Mouse (Mus musculus): ENCODE data around the gene Ndufa3. TPM values are rescaled to one million over a fixed set of nuclear protein-coding genes. Genes with fewer than 3 reads are reported as not detected.

Ndufa3 gene
- total and polyA plus RNA-seq, 3 experiments = 58.9 to 307 (median 261) TPM

- H3K27me3 ChIP-seq (replicated peaks) = no peaks in the 10 kb centered on the region
- H3K9me3 ChIP-seq (replicated peaks; ENCODE audit: low read length) = no peaks in the 10 kb centered on the region
- H3K27ac ChIP-seq (ENCODE audit: insufficient read depth, low read depth) = no peak overlapping the region
- dilution Hi-C loops (cut with MboI; ENCODE audit: extremely low pct_ligation_motif_present, extremely low pct_unique_long_range_greater_than_20kb, low sequenced_read_pairs) = no loop called here
- peaks cover 0 to 5% of the 10 kb centered on the region in 2 experiments; a peak in 2 of 4 replicates for H3K4me1 ChIP-seq (ENCODE audit: control insufficient read depth in 1 of 2, insufficient read depth in 2 of 2)
- H3K79me2 ChIP-seq (replicated peaks; ENCODE audit: control insufficient read depth, extremely low read depth, insufficient read depth, poor library complexity, severe bottlenecking) = no peaks in the 10 kb centered on the region
- in situ Hi-C loops (cut with MboI; ENCODE audit: low pct_ligation_motif_present, low pct_unique_long_range_greater_than_20kb, low sequenced_read_pairs) = no loop called here
- no peak overlapping the region for H3K4me2 ChIP-seq (ENCODE audit: insufficient read depth, low read depth, poor library complexity, severe bottlenecking)
- H3K36me3 ChIP-seq (replicated peaks in 1 of 2; ENCODE audit: control insufficient read depth in 1 of 2, insufficient read depth in 1 of 2, low read length in 1 of 2) = peaks cover 84 to 99% of the 10 kb centered on the region in 2 experiments
- H3K4me3 ChIP-seq (replicated peaks in 1 of 3; ENCODE audit: low read depth in 2 of 3, low read length in 2 of 3, poor library complexity in 1 of 3) = no peak overlapping the region
- no peak overlapping the region for H3K9ac ChIP-seq (ENCODE audit: insufficient read depth, low read depth)
- DNase-seq (ENCODE audit: extremely low read depth) = no peak
- TF ChIP-seq MAX (IDR thresholded peaks at IDR 0.05; ENCODE audit: low read length) (no peak), GABPA (IDR thresholded peaks at IDR 0.05; ENCODE audit: insufficient replicate concordance, low read depth, low read length) (no peak), E2F4 (IDR thresholded peaks at IDR 0.05; ENCODE audit: insufficient replicate concordance, low read depth, low read length) (no peak), USF2 (conservative IDR thresholded peaks at IDR 0.05; ENCODE audit: low read depth, low read length) (no peak), NRF1 (IDR thresholded peaks at IDR 0.05; ENCODE audit: low read depth, low read length) (no peak), SMC3 (IDR thresholded peaks at IDR 0.05; ENCODE audit: low read depth, low read length) (no peak), ELF1 (IDR thresholded peaks at IDR 0.05; ENCODE audit: low read depth, low read length) (no peak), UBTF (IDR thresholded peaks at IDR 0.05; ENCODE audit: low read depth, low read length) (no peak), USF1 (IDR thresholded peaks at IDR 0.05; ENCODE audit: low read depth, low read length) (no peak), MYC (IDR thresholded peaks at IDR 0.05; ENCODE audit: low read depth, low read length) (no peak), RAD21 (IDR thresholded peaks at IDR 0.05; ENCODE audit: low read depth, low read length) (no peak), ZKSCAN1 (IDR thresholded peaks at IDR 0.05; ENCODE audit: borderline replicate concordance, low read depth, low read length) (no peak), RCOR1 (conservative IDR thresholded peaks at IDR 0.05; ENCODE audit: low read depth, low read length) (no peak), SIN3A (IDR thresholded peaks at IDR 0.05; ENCODE audit: low read length) (no peak), NELFE (IDR thresholded peaks at IDR 0.05; ENCODE audit: low read depth, low read length) (no peak), HCFC1 (IDR thresholded peaks at IDR 0.05; ENCODE audit: low read depth, low read length) (no peak), JUND (conservative IDR thresholded peaks at IDR 0.05; ENCODE audit: low read depth, low read length) (no peak), ETS1 (conservative IDR thresholded peaks at IDR 0.05; ENCODE audit: low read depth, low read length) (no peak), PAX5 (IDR thresholded peaks at IDR 0.05; ENCODE audit: low read length) (no peak), MAZ (IDR thresholded peaks at IDR 0.05; ENCODE audit: low read depth, low read length) (no peak)
These were observed 41.4 kb downstream of the Ndufa3 start for GRCm38 (mm10) chr7:3658578-3658977.

- in situ Hi-C loops (cut with MboI; ENCODE audit: low pct_ligation_motif_present, low pct_unique_long_range_greater_than_20kb, low sequenced_read_pairs) (no loop called here), dilution Hi-C loops (cut with MboI; ENCODE audit: extremely low pct_ligation_motif_present, extremely low pct_unique_long_range_greater_than_20kb, low sequenced_read_pairs) (no loop called here)
- H3K4me1 ChIP-seq (ENCODE audit: control insufficient read depth in 1 of 2, insufficient read depth in 2 of 2) = peaks cover 0 to 25% of the 10 kb centered on the region in 2 experiments; a peak in 2 of 4 replicates
- peak overlapping the region; percentile 80 for H3K9ac ChIP-seq (ENCODE audit: insufficient read depth, low read depth)
- H3K4me3 ChIP-seq (replicated peaks in 1 of 3; ENCODE audit: low read depth in 2 of 3, low read length in 2 of 3, poor library complexity in 1 of 3) = peak overlapping the region; percentile 79 to 96 (median 93)
- no peaks in the 10 kb centered on the region for H3K9me3 ChIP-seq (replicated peaks; ENCODE audit: low read length)
- H3K36me3 ChIP-seq (replicated peaks in 1 of 2; ENCODE audit: control insufficient read depth in 1 of 2, insufficient read depth in 1 of 2, low read length in 1 of 2) = peaks cover 25 to 44% of the 10 kb centered on the region in 2 experiments
- H3K79me2 ChIP-seq (replicated peaks; ENCODE audit: control insufficient read depth, extremely low read depth, insufficient read depth, poor library complexity, severe bottlenecking) = peaks cover 13% of the 10 kb centered on the region; the same call in 1 of the 2 replicates
- no peaks in the 10 kb centered on the region for H3K27me3 ChIP-seq (replicated peaks)
- peak overlapping the region; percentile 91 for H3K4me2 ChIP-seq (ENCODE audit: insufficient read depth, low read depth, poor library complexity, severe bottlenecking)
- peak; percentile 21 for DNase-seq (ENCODE audit: extremely low read depth)
- TF ChIP-seq NRF1 (IDR thresholded peaks at IDR 0.05; ENCODE audit: low read depth, low read length) (no peak), ZMIZ1 (IDR thresholded peaks at IDR 0.05; ENCODE audit: low read depth, low read length) (no peak), PAX5 (IDR thresholded peaks at IDR 0.05; ENCODE audit: low read length) (no peak), POLR2AphosphoS2 (IDR thresholded peaks at IDR 0.05; ENCODE audit: low read depth, low read length) (no peak), NELFE (IDR thresholded peaks at IDR 0.05; ENCODE audit: low read depth, low read length) (no peak), UBTF (IDR thresholded peaks at IDR 0.05; ENCODE audit: low read depth, low read length) (no peak), POLR2A (IDR thresholded peaks at IDR 0.05; ENCODE audit: low read depth, low read length) (no peak), EP300 (IDR thresholded peaks at IDR 0.05; ENCODE audit: low read length) (no peak), SMC3 (IDR thresholded peaks at IDR 0.05; ENCODE audit: low read depth, low read length) (no peak), MEF2A (IDR thresholded peaks at IDR 0.05; ENCODE audit: borderline replicate concordance, low read depth, low read length) (no peak), BHLHE40 (IDR thresholded peaks at IDR 0.05; ENCODE audit: low read depth, low read length) (no peak), CHD2 (IDR thresholded peaks at IDR 0.05; ENCODE audit: low read length) (no peak), KAT2A (IDR thresholded peaks at IDR 0.05; ENCODE audit: insufficient replicate concordance, low read length) (no peak), JUN (IDR thresholded peaks at IDR 0.05; ENCODE audit: insufficient read depth, low read depth, low read length) (no peak), MYC (IDR thresholded peaks at IDR 0.05; ENCODE audit: low read depth, low read length) (no peak), RCOR1 (conservative IDR thresholded peaks at IDR 0.05; ENCODE audit: low read depth, low read length) (no peak), CTCF (conservative IDR thresholded peaks at IDR 0.05 in 1 of 2, IDR thresholded peaks at IDR 0.05 in 1 of 2; ENCODE audit: low read depth in 2 of 2, low read length in 2 of 2) (no peak), MAX (IDR thresholded peaks at IDR 0.05; ENCODE audit: low read length) (no peak), SIN3A (IDR thresholded peaks at IDR 0.05; ENCODE audit: low read length) (no peak), ZKSCAN1 (IDR thresholded peaks at IDR 0.05; ENCODE audit: borderline replicate concordance, low read depth, low read length) (no peak)
- no peak overlapping the region for H3K27ac ChIP-seq (ENCODE audit: insufficient read depth, low read depth)
These were observed 47.5 kb downstream of the Ndufa3 start for GRCm38 (mm10) chr7:3664524-3665214.

All from CH12.LX (cell line).